Mouse (Mus musculus) liver, embryonic 11.5 days (tissue): ENCODE results near the gene Mapre3. TPM values are rescaled to one million over a fixed set of nuclear protein-coding genes. Genes with fewer than 3 reads are reported as not detected.

ENCODE experiments used
- ATAC-seq: fragments of 200-750 bp; cut with Nextera tagmentation; replicated peaks from 2 replicates; pipeline ENCODE4 v1.8.0; 2017; ENCODE audit warnings: moderate number of reproducible peaks, mild to moderate bottlenecking, moderate TSS enrichment, moderate library complexity; ENCODE audit not compliant: low FRiP score
- DNase-seq: peaks from one replicate; pipeline ENCODE4 v3.0.0-alpha.2; 2017; ENCODE audit warnings: low spot score
- H3K27ac ChIP-seq: fragments of 300-500 bp; sonication (generic); 2 replicates; pipeline ENCODE4 v1.5.1; 2014; ENCODE audit warnings: mild to moderate bottlenecking, low read depth, low read length, control low read depth
- H3K27me3 ChIP-seq: fragments of 300-500 bp; sonication (generic); replicated peaks from 2 replicates; pipeline ENCODE4 v1.6.1; 2014; ENCODE audit warnings: low read length, mixed read lengths; ENCODE audit not compliant: control insufficient read depth, insufficient read depth
- H3K36me3 ChIP-seq: fragments of 300-500 bp; sonication (generic); 2 replicates; pipeline ENCODE4 v1.6.1; 2014; ENCODE audit warnings: mild to moderate bottlenecking, low read length, moderate library complexity, mixed read lengths; ENCODE audit not compliant: control insufficient read depth, insufficient read depth
- H3K4me1 ChIP-seq: fragments of 300-500 bp; sonication (generic); replicated peaks from 2 replicates; pipeline ENCODE4 v1.6.1; 2014; ENCODE audit warnings: low read length, mixed read lengths; ENCODE audit not compliant: control insufficient read depth, insufficient read depth
- H3K4me2 ChIP-seq: fragments of 300-500 bp; sonication (generic); 2 replicates; pipeline ENCODE4 v1.6.1; 2014; ENCODE audit warnings: mild to moderate bottlenecking, control low read depth, moderate library complexity
- H3K4me3 ChIP-seq: fragments of 300-500 bp; sonication (generic); 2 replicates; pipeline ENCODE4 v1.5.1; 2014; ENCODE audit warnings: low read depth, low read length, control low read depth
- H3K9ac ChIP-seq: fragments of 300-500 bp; sonication (generic); 2 replicates; pipeline ENCODE4 v1.6.1; 2014; ENCODE audit warnings: low read depth, low read length, control low read depth
- H3K9me3 ChIP-seq: fragments of 300-500 bp; sonication (generic); 2 replicates; pipeline ENCODE4 v1.6.1; 2016; ENCODE audit warnings: low read length, inconsistent platforms, mixed read lengths; ENCODE audit not compliant: control insufficient read depth
- WGBS: fragments of 180-500 bp; shearing (Covaris S2); extraction: QIAGEN DNeasy Blood & Tissue Kit; methylation state at CpG from one replicate; pipeline ENCODE4 v1.1.7; 2014; 5-methylcytosine and 5-hydroxymethylcytosine counted together
- polyA plus RNA-seq: library from polyadenylated mRNA; unstranded; fragments of >200 nt; fragmentation: Nextera tagmentation; extraction: Ambion mirVana; gene quantifications from 2 replicates; pipeline ENCODE4 v1.2.1, GENCODE M21; 2014

Mapre3 gene
- polyA plus RNA-seq, 1 experiment from 2014 or later = 7.9 TPM

DNA sequence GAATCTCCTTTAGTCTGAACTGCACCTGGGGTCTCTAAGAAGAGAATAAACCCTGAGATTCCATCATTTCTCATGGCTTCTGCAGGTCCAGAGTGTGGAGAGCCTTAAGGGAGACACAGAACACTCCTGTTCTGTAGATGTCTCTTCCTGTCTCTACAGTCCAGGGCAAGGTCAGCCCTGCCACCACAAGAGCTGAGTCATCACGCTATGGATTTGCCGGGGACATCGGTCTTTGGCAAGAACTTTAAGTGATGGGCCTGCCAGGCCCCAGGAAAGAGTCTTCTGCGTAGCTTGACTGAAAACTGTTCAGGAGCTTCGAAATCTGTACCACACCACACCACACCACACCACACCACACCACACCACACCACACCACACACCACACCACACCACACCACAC lies 27.1 kb upstream of the Mapre3 start:
- Histone ChIP-seq H3K4me1 (no peaks in the 10 kb centered on the region), H3K27me3 (no peaks in the 10 kb centered on the region), H3K4me3 (no peak overlapping the region), H3K36me3 (no peaks in the 10 kb centered on the region), H3K4me2 (no peak overlapping the region), H3K9me3 (no peaks in the 10 kb centered on the region), H3K9ac (no peak overlapping the region), H3K27ac (no peak overlapping the region)
- DNase-seq (no peak), ATAC-seq (no peak)
- 74% methylated on average over 5 of the region's 5 CpGs for WGBS

DNA sequence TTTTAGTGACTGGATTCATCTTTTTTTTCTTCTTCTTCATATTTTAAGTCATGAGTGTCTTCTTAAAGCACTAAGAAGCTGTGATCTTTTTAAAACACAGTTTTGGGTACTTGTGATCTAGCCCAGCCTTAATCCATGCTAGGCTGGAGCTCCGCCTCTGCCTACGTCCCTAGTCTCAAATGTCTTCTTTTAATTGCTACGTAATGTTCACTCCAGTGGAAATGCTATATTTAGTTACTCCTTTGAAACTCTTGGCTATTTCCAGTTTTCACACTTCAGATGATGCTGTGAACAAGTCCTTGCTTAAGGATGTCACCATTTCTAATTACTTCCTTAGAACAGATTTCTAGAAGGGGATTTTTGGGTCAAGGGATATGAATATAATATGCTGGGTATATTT lies 24.4 kb upstream of the Mapre3 start:
- Histone ChIP-seq H3K4me1 (no peaks in the 10 kb centered on the region), H3K27ac (no peak overlapping the region), H3K4me3 (no peak overlapping the region), H3K9ac (no peak overlapping the region), H3K27me3 (no peaks in the 10 kb centered on the region; the same call in 1 of the 2 replicates), H3K4me2 (no peak overlapping the region), H3K9me3 (no peaks in the 10 kb centered on the region), H3K36me3 (no peaks in the 10 kb centered on the region)
- 88% methylated on average over 3 of the region's 3 CpGs for WGBS
- ATAC-seq (no peak), DNase-seq (no peak)

DNA sequence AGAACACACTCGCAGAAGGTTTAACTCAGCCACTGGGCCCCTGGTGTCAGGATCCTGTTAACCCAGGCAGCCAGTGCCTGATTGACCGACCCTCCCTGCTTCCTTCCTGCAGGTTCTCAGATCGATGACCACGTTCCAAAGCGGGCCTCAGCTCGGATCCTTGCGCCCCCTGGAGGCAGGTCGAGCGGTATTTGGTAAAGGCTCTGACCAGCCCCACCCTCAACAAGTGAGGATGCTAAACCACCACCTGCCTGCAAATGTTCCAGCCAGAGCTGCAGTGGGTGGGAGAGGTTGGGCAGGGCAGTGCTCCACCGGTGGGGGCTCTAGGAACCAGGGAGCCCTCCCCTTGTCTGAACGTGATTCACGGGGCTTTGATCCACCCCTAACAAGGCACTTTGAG lies 18.3 kb upstream of the Mapre3 start:
- Histone ChIP-seq H3K4me3 (no peak overlapping the region), H3K9ac (no peak overlapping the region), H3K36me3 (no peaks in the 10 kb centered on the region), H3K9me3 (no peaks in the 10 kb centered on the region), H3K27me3 (no peaks in the 10 kb centered on the region; the same call in 1 of the 2 replicates), H3K27ac (no peak overlapping the region), H3K4me2 (no peak overlapping the region), H3K4me1 (peaks cover 9% of the 10 kb centered on the region)
- ATAC-seq = peak; percentile 49
- WGBS = 12% methylated on average over 12 of the region's 12 CpGs
- DNase-seq = peak; percentile 75

DNA sequence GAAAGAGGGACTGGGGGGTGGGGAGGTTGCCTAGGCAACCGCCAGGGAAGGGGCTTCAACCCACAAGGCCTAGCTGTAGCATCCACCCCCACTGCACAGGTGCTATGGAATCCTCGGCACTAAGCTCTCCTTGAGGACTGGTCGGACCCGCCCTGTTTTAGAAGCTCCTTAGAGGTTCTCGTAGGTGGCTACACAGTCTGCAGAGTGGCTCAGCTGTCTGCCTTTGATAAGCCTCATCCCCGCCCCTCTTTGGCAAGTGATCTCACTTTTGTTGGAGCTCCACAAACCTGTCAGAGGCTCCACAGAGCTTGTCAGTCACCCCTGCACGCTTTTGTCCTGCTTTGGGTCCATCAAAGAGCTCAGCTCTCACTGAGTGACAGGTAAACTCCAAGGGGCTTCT lies 17.0 kb upstream of the Mapre3 start:
- H3K27me3 ChIP-seq = no peaks in the 10 kb centered on the region; the same call in 1 of the 2 replicates
- peak overlapping the region; percentile 37; the same call in 1 of the 2 replicates for H3K4me2 ChIP-seq
- no peaks in the 10 kb centered on the region for H3K9me3 ChIP-seq
- no peak overlapping the region for H3K9ac ChIP-seq
- no peaks in the 10 kb centered on the region for H3K36me3 ChIP-seq
- H3K27ac ChIP-seq = no peak overlapping the region
- H3K4me3 ChIP-seq = no peak overlapping the region
- H3K4me1 ChIP-seq = peaks cover 9% of the 10 kb centered on the region
- WGBS = 42% methylated on average over 7 of the region's 7 CpGs
- ATAC-seq (peak; percentile 94), DNase-seq (peak; percentile 38)

DNA sequence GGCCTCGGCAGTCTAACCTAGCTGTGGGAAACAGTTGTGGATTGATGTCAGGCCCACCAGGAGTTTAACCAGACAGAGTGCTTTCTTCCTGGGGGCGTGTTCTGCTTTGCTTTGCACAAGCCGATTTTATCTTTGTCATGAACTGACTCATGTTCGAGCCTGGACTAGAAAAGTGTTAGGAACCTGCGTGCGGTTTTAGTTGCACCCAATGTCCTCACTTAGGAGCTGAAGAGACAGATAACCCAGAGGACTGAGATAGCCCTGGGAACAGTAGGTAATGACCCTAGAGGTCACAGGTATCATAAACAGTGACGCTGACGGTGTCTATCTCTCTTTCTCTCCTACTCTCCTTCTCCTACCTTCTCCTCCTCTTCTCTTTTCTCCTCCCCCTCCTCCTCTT lies 16.5 kb upstream of the Mapre3 start:
- Histone ChIP-seq H3K4me2 (peak overlapping the region; percentile 37; the same call in 1 of the 2 replicates), H3K4me1 (peaks cover 9% of the 10 kb centered on the region)
- 54% methylated on average over 8 of the region's 8 CpGs for WGBS

DNA sequence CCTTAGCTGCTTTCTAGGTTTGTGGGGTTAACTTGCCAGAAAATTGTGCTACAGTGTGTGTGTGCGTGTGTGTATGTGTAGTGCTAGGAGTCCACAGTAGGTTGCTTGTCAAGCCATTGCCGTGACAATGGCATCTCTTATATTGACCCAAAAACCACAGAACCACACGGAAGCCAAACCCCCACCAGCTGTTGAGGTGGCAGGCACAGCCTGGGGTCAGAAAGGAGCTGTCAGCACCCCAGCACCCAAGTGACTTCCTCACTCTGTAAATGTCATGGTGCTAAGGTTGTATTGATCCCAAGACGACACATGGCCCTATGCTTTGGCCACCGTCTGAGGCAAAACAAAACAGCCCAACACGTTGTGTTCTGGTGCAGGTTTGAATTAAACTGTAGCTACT lies 15.5 kb upstream of the Mapre3 start:
- H3K36me3 ChIP-seq = no peaks in the 10 kb centered on the region
- no peaks in the 10 kb centered on the region; the same call in 1 of the 2 replicates for H3K27me3 ChIP-seq
- H3K4me2 ChIP-seq = no peak overlapping the region
- no peak overlapping the region for H3K27ac ChIP-seq
- DNase-seq (no peak), ATAC-seq (no peak)
- WGBS = 70% methylated on average over 6 of the region's 6 CpGs
- H3K9ac ChIP-seq = no peak overlapping the region
- H3K4me1 ChIP-seq = peaks cover 9% of the 10 kb centered on the region
- no peak overlapping the region for H3K4me3 ChIP-seq
- H3K9me3 ChIP-seq = no peaks in the 10 kb centered on the region

More for the DNA sequence above, 16.5 kb upstream of the Mapre3 start:
- Histone ChIP-seq H3K4me3 (no peak overlapping the region), H3K36me3 (no peaks in the 10 kb centered on the region), H3K27me3 (no peaks in the 10 kb centered on the region; the same call in 1 of the 2 replicates), H3K9ac (no peak overlapping the region), H3K9me3 (no peaks in the 10 kb centered on the region), H3K27ac (no peak overlapping the region)
- no peak for DNase-seq
- no peak; the same call in 1 of the 2 replicates for ATAC-seq

DNA sequence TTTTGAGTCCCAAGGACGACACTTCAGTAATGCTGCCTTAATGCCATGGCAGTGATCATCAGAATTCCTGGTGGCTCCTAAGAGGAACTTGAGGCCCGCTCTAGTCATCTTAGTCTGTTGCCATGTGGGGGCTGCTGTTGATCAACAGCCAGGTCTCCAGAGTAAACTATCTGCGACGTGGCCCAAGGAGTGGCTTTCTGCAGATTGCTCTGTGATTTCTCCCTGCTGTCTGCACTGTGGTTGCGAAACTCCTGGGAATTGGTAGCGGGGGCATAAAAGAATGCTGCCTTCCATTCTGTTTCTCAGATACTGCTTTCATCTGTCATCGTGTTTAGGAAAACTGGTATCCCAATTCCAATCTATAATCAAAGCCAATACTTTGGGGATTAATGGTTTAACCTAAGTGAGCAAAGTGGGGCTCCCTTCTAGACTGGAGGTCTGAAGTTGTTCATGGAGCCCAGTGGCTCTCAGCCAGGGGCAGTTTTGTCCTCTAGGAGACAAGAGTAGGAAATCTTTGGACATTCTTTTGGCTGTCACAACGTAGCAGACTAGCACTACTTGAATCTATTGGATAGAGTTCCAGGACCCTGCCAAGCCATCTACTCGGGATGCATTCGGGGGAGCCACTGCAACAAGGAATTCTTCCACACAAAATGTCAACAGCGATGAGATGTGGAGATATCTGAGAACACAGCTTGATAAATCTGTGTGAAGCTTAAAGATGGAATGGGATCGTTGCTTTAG lies 11.5 kb upstream of the Mapre3 start:
- WGBS = 72% methylated on average over 12 of the region's 12 CpGs

DNA sequence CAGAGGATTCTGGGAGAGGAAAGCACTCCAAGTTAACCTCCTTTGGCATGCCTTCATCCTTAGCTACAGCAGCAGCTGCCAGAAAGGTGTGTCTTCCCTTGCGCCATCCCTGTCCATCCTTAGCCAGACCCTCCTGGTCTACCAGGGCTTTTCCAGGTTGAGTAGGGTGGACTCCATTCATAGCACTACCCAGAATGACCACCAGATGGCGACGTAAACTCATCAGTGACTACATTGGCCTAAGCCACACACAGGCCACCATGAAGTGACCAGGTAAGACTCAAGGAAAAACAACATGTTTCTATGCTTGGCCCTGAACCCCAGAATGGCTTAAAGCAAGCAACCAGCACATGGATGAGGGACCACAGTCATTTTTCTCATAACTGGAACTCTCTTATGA lies 8.3 kb upstream of the Mapre3 start:
- Histone ChIP-seq H3K4me1 (no peaks in the 10 kb centered on the region), H3K36me3 (no peaks in the 10 kb centered on the region), H3K27me3 (peaks cover 3% of the 10 kb centered on the region; the same call in 1 of the 2 replicates), H3K4me3 (no peak overlapping the region), H3K4me2 (no peak overlapping the region), H3K9ac (no peak overlapping the region), H3K9me3 (no peaks in the 10 kb centered on the region), H3K27ac (no peak overlapping the region)
- 11% methylated on average over 3 of the region's 3 CpGs for WGBS
- peak; percentile 74 for DNase-seq
- ATAC-seq = peak; percentile 41; the same call in 1 of the 2 replicates

More for the DNA sequence above, 11.5 kb upstream of the Mapre3 start:
- DNase-seq (no peak), ATAC-seq (no peak)
- Histone ChIP-seq H3K36me3 (no peaks in the 10 kb centered on the region), H3K4me3 (no peak overlapping the region), H3K4me2 (no peak overlapping the region), H3K9me3 (no peaks in the 10 kb centered on the region), H3K27me3 (no peaks in the 10 kb centered on the region), H3K4me1 (peaks cover under 1% of the 10 kb centered on the region), H3K9ac (no peak overlapping the region), H3K27ac (no peak overlapping the region)

DNA sequence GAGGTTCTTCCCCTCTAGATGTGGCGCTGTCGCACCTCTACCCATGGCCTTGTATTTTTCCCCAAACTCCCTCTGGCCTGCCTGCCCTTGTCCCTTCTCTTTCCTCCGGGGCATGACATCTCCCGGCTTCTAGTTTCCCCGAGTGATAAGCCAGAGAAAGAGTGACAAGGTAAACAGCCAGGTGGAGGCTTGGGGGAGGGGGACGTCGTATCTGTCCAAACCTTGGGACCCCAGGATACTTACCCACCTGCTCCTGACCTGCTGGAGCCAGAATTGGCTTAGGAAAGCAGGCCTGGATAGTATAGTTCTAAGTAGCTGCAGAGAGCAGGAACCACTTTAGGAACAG lies 652 bp downstream of the Mapre3 start:
- H3K27ac ChIP-seq = no peak overlapping the region
- peak overlapping the region; percentile 78 for H3K4me3 ChIP-seq
- ATAC-seq (no peak), DNase-seq (no peak)
- peak overlapping the region; percentile 82 for H3K4me2 ChIP-seq
- peaks cover 26% of the 10 kb centered on the region; the same call in 1 of the 2 replicates for H3K27me3 ChIP-seq
- 0 out of 2 replicates have a peak, but pooled peaks cover 3% of the 10 kb centered on the region for H3K4me1 ChIP-seq
- H3K9me3 ChIP-seq = no peaks in the 10 kb centered on the region
- peak overlapping the region; percentile 66 for H3K9ac ChIP-seq
- WGBS = 19% methylated on average over 7 of the region's 7 CpGs
- no peaks in the 10 kb centered on the region for H3K36me3 ChIP-seq
